Mouse (Mus musculus) liver, embryonic 14.5 days (tissue): ENCODE data around the gene Acp5.

Experiments
- CTCF ChIP-seq: IDR thresholded peaks from 2 replicates; pipeline ENCODE4 v1.5.1; 2016; ENCODE audit warnings: antibody characterized with exemption, low read depth, control low read depth
- EP300 ChIP-seq: IDR thresholded peaks from 2 replicates; pipeline ENCODE4 v1.6.1; 2016; ENCODE audit warnings: antibody characterized with exemption, low read depth

GRCm38 (mm10) chr9:22150946-22151345 lies 15.4 kb upstream of the Acp5 start:
- TF ChIP-seq CTCF (no peak), EP300 (no peak)
